Mouse (Mus musculus) brain, embryonic 14.5 days (tissue): ENCODE results near the gene Commd3.

Experiments used
- CTCF ChIP-seq: fragments of 200-500 bp; IDR thresholded peaks from 2 replicates; pipeline ENCODE4 v1.5.1; 2012; ENCODE audit warnings: inconsistent platforms, mild to moderate bottlenecking, moderate library complexity, borderline replicate concordance; ENCODE audit not compliant: insufficient read depth, insufficient read length; ENCODE audit errors: extremely low read depth
- POLR2A ChIP-seq: fragments of 200-500 bp; IDR thresholded peaks from 2 replicates; pipeline ENCODE4 v1.6.1; 2012; ENCODE audit warnings: mild to moderate bottlenecking, inconsistent platforms, borderline replicate concordance; ENCODE audit not compliant: poor library complexity, insufficient read depth, insufficient read length, severe bottlenecking; ENCODE audit errors: extremely low read depth

GRCm38 (mm10) chr2:18697591-18698244 lies 25.5 kb downstream of the Commd3 start:
- no peak for TF ChIP-seq CTCF
- TF ChIP-seq POLR2A, result no peak
